Mouse (Mus musculus): ENCODE measurements around the gene Slco2a1. TPM values are rescaled to one million over a fixed set of nuclear protein-coding genes. Genes with fewer than 3 reads are reported as not detected.

The Slco2a1 gene
- polyA plus RNA-seq, 1 experiment from 2014 or later, result 2.4 TPM

- Histone ChIP-seq H3K9ac (ENCODE audit: low read depth, low read length) (no peak overlapping the region), H3K4me2 (no peak overlapping the region), H3K4me1 (replicated peaks; ENCODE audit: control insufficient read depth, insufficient read depth, low read length) (no peaks in the 10 kb centered on the region), H3K4me3 (ENCODE audit: low read depth, low read length) (no peak overlapping the region), H3K27ac (ENCODE audit: low read depth, low read length) (no peak overlapping the region), H3K27me3 (replicated peaks; ENCODE audit: control insufficient read depth, insufficient read depth, low read length) (no peaks in the 10 kb centered on the region), H3K9me3 (ENCODE audit: control insufficient read depth, low read length) (no peaks in the 10 kb centered on the region), H3K36me3 (ENCODE audit: control insufficient read depth, insufficient read depth, low read length) (no peaks in the 10 kb centered on the region)
- WGBS, result 73% methylated on average over 3 of the region's 3 CpGs
- DNase-seq (ENCODE audit: low spot score) (no peak), ATAC-seq (replicated peaks; ENCODE audit: low FRiP score) (no peak)
These were observed 9.4 kb upstream of the Slco2a1 start for GRCm38 (mm10) chr9:102979011-102979700.

- DNase-seq (ENCODE audit: low spot score) (peak; percentile 38), ATAC-seq (replicated peaks; ENCODE audit: low FRiP score) (peak; percentile 53; the same call in 1 of the 2 replicates)
- H3K4me2 ChIP-seq, result no peak overlapping the region
- no peaks in the 10 kb centered on the region for H3K36me3 ChIP-seq (ENCODE audit: control insufficient read depth, insufficient read depth, low read length)
- H3K4me1 ChIP-seq (replicated peaks; ENCODE audit: control insufficient read depth, insufficient read depth, low read length), result peaks cover 2% of the 10 kb centered on the region; the same call in 1 of the 2 replicates
- H3K27me3 ChIP-seq (replicated peaks; ENCODE audit: control insufficient read depth, insufficient read depth, low read length), result no peaks in the 10 kb centered on the region
- no peak overlapping the region for H3K27ac ChIP-seq (ENCODE audit: low read depth, low read length)
- no peaks in the 10 kb centered on the region for H3K9me3 ChIP-seq (ENCODE audit: control insufficient read depth, low read length)
- no peak overlapping the region for H3K9ac ChIP-seq (ENCODE audit: low read depth, low read length)
- no peak overlapping the region for H3K4me3 ChIP-seq (ENCODE audit: low read depth, low read length)
- WGBS, result 53% methylated on average over 10 of the region's 10 CpGs
These were observed 8.6 kb upstream of the Slco2a1 start for GRCm38 (mm10) chr9:102979956-102980355.

GRCm38 (mm10) chr9:102980420-102980819 is 8.1 kb upstream of the Slco2a1 start:
- Histone ChIP-seq H3K27ac (ENCODE audit: low read depth, low read length) (no peak overlapping the region), H3K9ac (ENCODE audit: low read depth, low read length) (no peak overlapping the region), H3K4me3 (ENCODE audit: low read depth, low read length) (no peak overlapping the region), H3K27me3 (replicated peaks; ENCODE audit: control insufficient read depth, insufficient read depth, low read length) (no peaks in the 10 kb centered on the region), H3K4me2 (no peak overlapping the region), H3K9me3 (ENCODE audit: control insufficient read depth, low read length) (no peaks in the 10 kb centered on the region), H3K4me1 (replicated peaks; ENCODE audit: control insufficient read depth, insufficient read depth, low read length) (peaks cover 3% of the 10 kb centered on the region; the same call in 1 of the 2 replicates), H3K36me3 (ENCODE audit: control insufficient read depth, insufficient read depth, low read length) (no peaks in the 10 kb centered on the region)
- WGBS, result 75% methylated on average over 5 of the region's 5 CpGs
- 0 out of 2 replicates have a peak, but pooled peaks have one; percentile 29 for ATAC-seq (replicated peaks; ENCODE audit: low FRiP score)
- no peak for DNase-seq (ENCODE audit: low spot score)

- no peak overlapping the region for H3K9ac ChIP-seq (ENCODE audit: low read depth, low read length)
- no peaks in the 10 kb centered on the region for H3K36me3 ChIP-seq (ENCODE audit: control insufficient read depth, insufficient read depth, low read length)
- no peaks in the 10 kb centered on the region for H3K9me3 ChIP-seq (ENCODE audit: control insufficient read depth, low read length)
- WGBS, result 90% methylated on average over 2 of the region's 2 CpGs
- H3K4me2 ChIP-seq, result no peak overlapping the region
- H3K27ac ChIP-seq (ENCODE audit: low read depth, low read length), result no peak overlapping the region
- no peak overlapping the region for H3K4me3 ChIP-seq (ENCODE audit: low read depth, low read length)
- H3K27me3 ChIP-seq (replicated peaks; ENCODE audit: control insufficient read depth, insufficient read depth, low read length), result no peaks in the 10 kb centered on the region
- peaks cover 3% of the 10 kb centered on the region; the same call in 1 of the 2 replicates for H3K4me1 ChIP-seq (replicated peaks; ENCODE audit: control insufficient read depth, insufficient read depth, low read length)
- DNase-seq (ENCODE audit: low spot score) (no peak), ATAC-seq (replicated peaks; ENCODE audit: low FRiP score) (no peak)
These were observed 6.7 kb upstream of the Slco2a1 start for GRCm38 (mm10) chr9:102981791-102982190.

- H3K27me3 ChIP-seq (replicated peaks; ENCODE audit: control insufficient read depth, insufficient read depth, low read length), result no peaks in the 10 kb centered on the region
- no peak overlapping the region for H3K27ac ChIP-seq (ENCODE audit: low read depth, low read length)
- ATAC-seq (replicated peaks; ENCODE audit: low FRiP score) (no peak), DNase-seq (ENCODE audit: low spot score) (no peak)
- 75% methylated on average over 3 of the region's 3 CpGs for WGBS
- no peaks in the 10 kb centered on the region for H3K36me3 ChIP-seq (ENCODE audit: control insufficient read depth, insufficient read depth, low read length)
- H3K9ac ChIP-seq (ENCODE audit: low read depth, low read length), result no peak overlapping the region
- H3K4me1 ChIP-seq (replicated peaks; ENCODE audit: control insufficient read depth, insufficient read depth, low read length), result peaks cover 3% of the 10 kb centered on the region; the same call in 1 of the 2 replicates
- H3K9me3 ChIP-seq (ENCODE audit: control insufficient read depth, low read length), result no peaks in the 10 kb centered on the region
- no peak overlapping the region for H3K4me3 ChIP-seq (ENCODE audit: low read depth, low read length)
- no peak overlapping the region for H3K4me2 ChIP-seq
These were observed 6.1 kb upstream of the Slco2a1 start for GRCm38 (mm10) chr9:102982376-102982775.

GRCm38 (mm10) chr9:102985111-102985510 is 3.4 kb upstream of the Slco2a1 start:
- ATAC-seq (replicated peaks; ENCODE audit: low FRiP score) (no peak), DNase-seq (ENCODE audit: low spot score) (no peak)
- Histone ChIP-seq H3K27ac (ENCODE audit: low read depth, low read length) (no peak overlapping the region), H3K4me3 (ENCODE audit: low read depth, low read length) (no peak overlapping the region), H3K9me3 (ENCODE audit: control insufficient read depth, low read length) (no peaks in the 10 kb centered on the region), H3K9ac (ENCODE audit: low read depth, low read length) (no peak overlapping the region), H3K36me3 (ENCODE audit: control insufficient read depth, insufficient read depth, low read length) (no peaks in the 10 kb centered on the region), H3K4me2 (no peak overlapping the region), H3K4me1 (replicated peaks; ENCODE audit: control insufficient read depth, insufficient read depth, low read length) (peaks cover 3% of the 10 kb centered on the region; the same call in 1 of the 2 replicates), H3K27me3 (replicated peaks; ENCODE audit: control insufficient read depth, insufficient read depth, low read length) (no peaks in the 10 kb centered on the region)
- 73% methylated on average over 1 of the region's 1 CpGs for WGBS

GRCm38 (mm10) chr9:102985939-102986338 is 2.6 kb upstream of the Slco2a1 start:
- Histone ChIP-seq H3K4me3 (ENCODE audit: low read depth, low read length) (no peak overlapping the region), H3K27me3 (replicated peaks; ENCODE audit: control insufficient read depth, insufficient read depth, low read length) (no peaks in the 10 kb centered on the region), H3K27ac (ENCODE audit: low read depth, low read length) (no peak overlapping the region), H3K4me1 (replicated peaks; ENCODE audit: control insufficient read depth, insufficient read depth, low read length) (peaks cover 3% of the 10 kb centered on the region; the same call in 1 of the 2 replicates), H3K4me2 (no peak overlapping the region), H3K9ac (ENCODE audit: low read depth, low read length) (no peak overlapping the region), H3K9me3 (ENCODE audit: control insufficient read depth, low read length) (no peaks in the 10 kb centered on the region), H3K36me3 (ENCODE audit: control insufficient read depth, insufficient read depth, low read length) (no peaks in the 10 kb centered on the region)
- ATAC-seq (replicated peaks; ENCODE audit: low FRiP score) (no peak), DNase-seq (ENCODE audit: low spot score) (no peak)
- WGBS, result 51% methylated on average over 4 of the region's 4 CpGs

GRCm38 (mm10) chr9:102990306-102991133 is 2.0 kb downstream of the Slco2a1 start:
- DNase-seq (ENCODE audit: low spot score) (no peak), ATAC-seq (replicated peaks; ENCODE audit: low FRiP score) (no peak)
- Histone ChIP-seq H3K27ac (ENCODE audit: low read depth, low read length) (no peak overlapping the region), H3K4me1 (replicated peaks; ENCODE audit: control insufficient read depth, insufficient read depth, low read length) (no peaks in the 10 kb centered on the region), H3K27me3 (replicated peaks; ENCODE audit: control insufficient read depth, insufficient read depth, low read length) (no peaks in the 10 kb centered on the region), H3K4me3 (ENCODE audit: low read depth, low read length) (no peak overlapping the region), H3K9me3 (ENCODE audit: control insufficient read depth, low read length) (no peaks in the 10 kb centered on the region), H3K4me2 (no peak overlapping the region), H3K9ac (ENCODE audit: low read depth, low read length) (no peak overlapping the region), H3K36me3 (ENCODE audit: control insufficient read depth, insufficient read depth, low read length) (no peaks in the 10 kb centered on the region)
- 53% methylated on average over 6 of the region's 6 CpGs for WGBS

All from liver, embryonic 11.5 days (tissue).